Mouse (Mus musculus): ENCODE measurements around the gene Exoc6b. TPM values are rescaled to one million over a fixed set of nuclear protein-coding genes. Genes with fewer than 3 reads are reported as not detected.

Exoc6b gene
- total and polyA plus RNA-seq, 2 experiments, result 2.3 to 6.1 TPM

DNA sequence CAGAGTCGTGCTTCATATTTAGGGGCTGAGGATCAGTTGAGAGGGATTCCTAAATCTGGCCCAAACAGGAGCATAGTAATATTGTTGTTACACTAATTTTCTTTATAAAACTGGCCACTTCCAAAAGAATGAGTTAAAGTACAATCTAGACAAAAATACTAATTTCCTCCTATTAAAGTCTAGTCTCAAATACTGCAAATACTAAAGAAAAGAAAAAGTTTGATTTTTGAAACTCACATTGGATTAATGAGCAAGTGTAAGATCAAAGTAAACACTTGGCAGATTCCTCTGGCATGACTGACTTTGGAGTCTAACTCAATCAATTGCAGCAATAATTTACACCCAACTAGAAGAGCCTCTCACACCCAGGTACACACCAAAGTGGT lies 371.0 kb downstream of the Exoc6b start:
- no peak overlapping the region for H3K9ac ChIP-seq (ENCODE audit: low read depth, low read length)
- H3K4me3 ChIP-seq (ENCODE audit: insufficient read depth, low read depth, low read length), result no peak overlapping the region
- H3K36me3 ChIP-seq (ENCODE audit: control insufficient read depth, insufficient read depth, low read length), result no peaks in the 10 kb centered on the region
- TF ChIP-seq POLR2A (IDR thresholded peaks at IDR 0.05; ENCODE audit: extremely low read depth, insufficient read depth, low read length) (no peak), CTCF (IDR thresholded peaks at IDR 0.05; ENCODE audit: low read depth, low read length) (no peak)
- H3K27me3 ChIP-seq (ENCODE audit: control insufficient read depth, insufficient read depth, low read length), result 0 out of 2 replicates have a peak, but pooled peaks cover 2% of the 10 kb centered on the region
- DNase-seq (ENCODE audit: extremely low read depth, low read depth, low spot score), result peak; percentile 62
- no peaks in the 10 kb centered on the region for H3K79me2 ChIP-seq (ENCODE audit: control insufficient read depth, insufficient read depth, low read length)
- no peak overlapping the region for H3K27ac ChIP-seq (replicated peaks; ENCODE audit: insufficient read depth, low read depth, low read length)
- H3K4me1 ChIP-seq (ENCODE audit: control insufficient read depth, insufficient read depth, low read length), result peaks cover 12% of the 10 kb centered on the region
- 44% methylated on average over 1 of the region's 1 CpGs for WGBS

DNA sequence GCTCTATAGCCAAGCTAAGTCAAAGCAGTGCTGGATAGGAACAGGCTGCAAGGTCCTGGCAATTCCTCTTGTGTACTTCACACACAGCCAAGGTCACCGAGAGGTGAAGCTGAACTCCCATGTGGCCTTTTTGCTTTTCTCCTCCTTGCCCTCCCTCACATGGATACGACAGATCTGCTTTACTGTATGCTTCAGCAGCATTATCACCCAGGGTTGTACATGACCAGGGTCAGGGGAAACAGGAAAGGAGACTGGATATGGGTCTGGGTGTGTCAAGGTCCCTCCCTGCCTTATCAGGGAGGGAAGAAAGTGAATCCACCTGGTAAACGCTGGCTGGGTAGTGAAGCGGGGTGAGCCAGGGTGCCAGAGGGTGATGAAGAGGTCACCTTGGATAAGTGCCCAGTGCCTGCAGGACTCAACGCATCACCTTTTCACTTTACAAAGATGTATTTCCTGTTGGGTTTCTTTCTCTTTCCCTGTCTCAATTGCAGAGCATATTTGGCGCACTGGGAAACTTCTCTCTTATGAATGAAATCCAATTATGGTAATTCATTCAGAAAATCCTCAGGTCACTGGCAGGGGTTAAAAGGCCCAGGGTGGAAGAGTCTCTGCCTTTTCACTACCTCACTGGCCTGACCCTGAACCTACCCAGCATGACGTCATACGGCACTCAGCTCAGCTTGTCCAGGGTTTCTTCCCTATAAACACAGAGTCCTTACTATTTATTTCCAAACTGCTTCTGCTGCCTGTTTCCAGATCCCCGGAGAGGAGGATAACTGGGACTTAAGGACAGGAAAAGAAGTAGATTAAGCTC lies 371.6 kb downstream of the Exoc6b start:
- Histone ChIP-seq H3K79me2 (ENCODE audit: control insufficient read depth, insufficient read depth, low read length) (no peaks in the 10 kb centered on the region), H3K27ac (replicated peaks; ENCODE audit: insufficient read depth, low read depth, low read length) (no peak overlapping the region; the same call in 1 of the 2 replicates), H3K36me3 (ENCODE audit: control insufficient read depth, insufficient read depth, low read length) (no peaks in the 10 kb centered on the region), H3K27me3 (ENCODE audit: control insufficient read depth, insufficient read depth, low read length) (0 out of 2 replicates have a peak, but pooled peaks cover 2% of the 10 kb centered on the region), H3K4me1 (ENCODE audit: control insufficient read depth, insufficient read depth, low read length) (peaks cover 12% of the 10 kb centered on the region), H3K9ac (ENCODE audit: low read depth, low read length) (no peak overlapping the region), H3K4me3 (ENCODE audit: insufficient read depth, low read depth, low read length) (no peak overlapping the region)
- DNase-seq (ENCODE audit: extremely low read depth, low read depth, low spot score), result peak; percentile 72
- no peak for TF ChIP-seq POLR2A (IDR thresholded peaks at IDR 0.05; ENCODE audit: extremely low read depth, insufficient read depth, low read length)
- TF ChIP-seq CTCF (IDR thresholded peaks at IDR 0.05; ENCODE audit: low read depth, low read length), result no peak
- 10% methylated on average over 9 of the region's 9 CpGs for WGBS

DNA sequence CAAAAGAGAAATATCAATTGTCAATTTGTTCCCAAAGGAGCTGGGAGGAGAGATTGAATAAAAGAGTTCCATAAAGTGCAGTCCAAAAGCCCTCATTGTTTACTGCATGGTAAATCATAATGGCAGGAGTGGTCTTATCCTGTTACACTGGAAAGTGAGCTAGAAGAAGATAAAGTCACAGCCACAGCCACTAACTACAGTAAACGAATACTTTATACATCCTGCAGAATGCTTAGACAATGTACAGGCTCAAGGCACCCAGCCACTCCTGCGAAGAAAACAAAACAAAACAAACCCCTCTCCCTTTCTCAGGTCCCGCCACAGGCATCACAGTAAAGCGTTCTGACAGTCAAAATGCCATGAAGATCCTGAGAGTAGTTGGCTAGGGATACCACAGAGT lies 375.5 kb downstream of the Exoc6b start:
- no peak for TF ChIP-seq CTCF (IDR thresholded peaks at IDR 0.05; ENCODE audit: low read depth, low read length)
- no peak for TF ChIP-seq POLR2A (IDR thresholded peaks at IDR 0.05; ENCODE audit: extremely low read depth, insufficient read depth, low read length)
- 89% methylated on average over 4 of the region's 4 CpGs for WGBS
- no peak overlapping the region for H3K4me3 ChIP-seq (ENCODE audit: insufficient read depth, low read depth, low read length)
- H3K36me3 ChIP-seq (ENCODE audit: control insufficient read depth, insufficient read depth, low read length), result no peaks in the 10 kb centered on the region
- no peak for DNase-seq (ENCODE audit: extremely low read depth, low read depth, low spot score)
- H3K27ac ChIP-seq (replicated peaks; ENCODE audit: insufficient read depth, low read depth, low read length), result no peak overlapping the region
- H3K79me2 ChIP-seq (ENCODE audit: control insufficient read depth, insufficient read depth, low read length), result no peaks in the 10 kb centered on the region
- H3K27me3 ChIP-seq (ENCODE audit: control insufficient read depth, insufficient read depth, low read length), result 0 out of 2 replicates have a peak, but pooled peaks cover 2% of the 10 kb centered on the region
- peaks cover 12% of the 10 kb centered on the region for H3K4me1 ChIP-seq (ENCODE audit: control insufficient read depth, insufficient read depth, low read length)
- H3K9ac ChIP-seq (ENCODE audit: low read depth, low read length), result no peak overlapping the region

DNA sequence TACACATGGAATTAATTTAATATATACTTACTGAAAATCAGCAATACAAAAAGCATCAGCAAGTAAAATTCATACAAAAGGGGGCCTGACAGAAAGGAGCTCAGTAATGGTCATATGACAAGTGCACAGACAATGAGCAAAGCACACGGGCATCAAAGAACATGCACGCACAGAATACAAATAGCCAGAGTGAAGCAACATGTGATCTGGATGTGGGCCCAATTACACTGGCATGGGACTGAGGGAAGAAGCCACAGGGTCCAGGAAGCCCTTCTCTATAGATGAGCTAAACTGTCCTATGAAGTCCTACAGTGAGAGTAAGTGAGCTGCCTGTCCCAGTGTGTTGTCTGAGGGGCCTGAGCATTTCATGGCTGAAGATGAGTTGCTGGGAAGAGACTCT lies 376.1 kb downstream of the Exoc6b start:
- no peak overlapping the region for H3K27ac ChIP-seq (replicated peaks; ENCODE audit: insufficient read depth, low read depth, low read length)
- no peak overlapping the region for H3K4me3 ChIP-seq (ENCODE audit: insufficient read depth, low read depth, low read length)
- WGBS, result 38% methylated on average over 2 of the region's 2 CpGs
- H3K4me1 ChIP-seq (ENCODE audit: control insufficient read depth, insufficient read depth, low read length), result peaks cover 9% of the 10 kb centered on the region
- DNase-seq (ENCODE audit: extremely low read depth, low read depth, low spot score), result no peak
- H3K36me3 ChIP-seq (ENCODE audit: control insufficient read depth, insufficient read depth, low read length), result no peaks in the 10 kb centered on the region
- no peak for TF ChIP-seq CTCF (IDR thresholded peaks at IDR 0.05; ENCODE audit: low read depth, low read length)
- no peak for TF ChIP-seq POLR2A (IDR thresholded peaks at IDR 0.05; ENCODE audit: extremely low read depth, insufficient read depth, low read length)
- 0 out of 2 replicates have a peak, but pooled peaks cover 2% of the 10 kb centered on the region for H3K27me3 ChIP-seq (ENCODE audit: control insufficient read depth, insufficient read depth, low read length)
- no peaks in the 10 kb centered on the region for H3K79me2 ChIP-seq (ENCODE audit: control insufficient read depth, insufficient read depth, low read length)
- H3K9ac ChIP-seq (ENCODE audit: low read depth, low read length), result no peak overlapping the region

DNA sequence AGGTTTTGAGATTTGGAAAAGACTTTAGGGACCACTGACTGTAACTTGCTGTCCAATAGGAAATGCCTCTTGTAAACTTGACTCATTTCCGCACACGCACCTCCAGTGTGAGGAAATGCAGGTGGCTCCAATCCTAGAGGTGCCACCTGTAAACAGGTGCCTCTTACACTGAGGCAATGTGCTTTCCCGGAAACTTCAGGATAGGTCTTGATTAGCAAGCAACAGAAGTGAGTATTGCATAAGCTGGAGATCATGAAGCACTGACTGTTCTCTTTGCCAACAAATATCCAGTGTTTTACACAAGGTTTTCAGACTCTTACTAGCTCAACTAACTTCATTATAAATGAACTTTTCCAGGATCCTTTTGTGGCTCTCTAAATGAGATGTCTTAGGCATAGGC lies 377.4 kb downstream of the Exoc6b start:
- no peak for TF ChIP-seq CTCF (IDR thresholded peaks at IDR 0.05; ENCODE audit: low read depth, low read length)
- TF ChIP-seq POLR2A (IDR thresholded peaks at IDR 0.05; ENCODE audit: extremely low read depth, insufficient read depth, low read length), result no peak
- DNase-seq (ENCODE audit: extremely low read depth, low read depth, low spot score), result peak; percentile 39
- Histone ChIP-seq H3K79me2 (ENCODE audit: control insufficient read depth, insufficient read depth, low read length) (no peaks in the 10 kb centered on the region), H3K27me3 (ENCODE audit: control insufficient read depth, insufficient read depth, low read length) (0 out of 2 replicates have a peak, but pooled peaks cover 2% of the 10 kb centered on the region), H3K36me3 (ENCODE audit: control insufficient read depth, insufficient read depth, low read length) (no peaks in the 10 kb centered on the region), H3K9ac (ENCODE audit: low read depth, low read length) (no peak overlapping the region), H3K4me3 (ENCODE audit: insufficient read depth, low read depth, low read length) (no peak overlapping the region), H3K27ac (replicated peaks; ENCODE audit: insufficient read depth, low read depth, low read length) (no peak overlapping the region), H3K4me1 (ENCODE audit: control insufficient read depth, insufficient read depth, low read length) (no peaks in the 10 kb centered on the region; the same call in 1 of the 2 replicates)
- 34% methylated on average over 3 of the region's 3 CpGs for WGBS

DNA sequence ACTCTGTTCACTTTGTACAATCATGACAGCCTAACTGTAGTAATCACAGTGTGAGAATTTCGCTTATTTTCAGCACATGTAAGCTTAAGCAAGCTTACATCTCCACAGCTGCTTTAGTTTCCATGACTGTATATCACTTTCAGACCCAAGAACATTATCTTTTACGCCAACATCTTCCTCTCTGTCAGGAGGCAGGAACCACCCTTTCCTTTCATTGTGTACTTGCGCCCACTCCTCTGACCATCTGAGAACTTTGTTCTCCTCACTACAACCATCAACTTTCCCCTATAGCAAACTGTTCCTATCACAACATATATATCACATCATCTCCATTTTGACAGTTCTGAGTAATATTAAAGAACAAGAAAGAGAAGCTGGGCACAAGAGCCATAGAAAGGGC lies 391.5 kb downstream of the Exoc6b start:
- H3K27me3 ChIP-seq (ENCODE audit: control insufficient read depth, insufficient read depth, low read length), result no peaks in the 10 kb centered on the region
- WGBS, result 86% methylated on average over 3 of the region's 3 CpGs
- H3K9ac ChIP-seq (ENCODE audit: low read depth, low read length), result no peak overlapping the region
- DNase-seq (ENCODE audit: extremely low read depth, low read depth, low spot score), result no peak
- H3K36me3 ChIP-seq (ENCODE audit: control insufficient read depth, insufficient read depth, low read length), result no peaks in the 10 kb centered on the region
- H3K27ac ChIP-seq (replicated peaks; ENCODE audit: insufficient read depth, low read depth, low read length), result no peak overlapping the region
- no peak for TF ChIP-seq CTCF (IDR thresholded peaks at IDR 0.05; ENCODE audit: low read depth, low read length)
- no peak for TF ChIP-seq POLR2A (IDR thresholded peaks at IDR 0.05; ENCODE audit: extremely low read depth, insufficient read depth, low read length)
- no peak overlapping the region for H3K4me3 ChIP-seq (ENCODE audit: insufficient read depth, low read depth, low read length)
- no peaks in the 10 kb centered on the region for H3K4me1 ChIP-seq (ENCODE audit: control insufficient read depth, insufficient read depth, low read length)
- H3K79me2 ChIP-seq (ENCODE audit: control insufficient read depth, insufficient read depth, low read length), result no peaks in the 10 kb centered on the region
